Mouse (Mus musculus) liver, embryonic 16.5 days (tissue): ENCODE measurements around the gene Coro1a. TPM values are rescaled to one million over a fixed set of nuclear protein-coding genes. Genes with fewer than 3 reads are reported as not detected.
A peak's percentile ranks its signal among the peaks of the same experiment; 100 is the strongest.

ENCODE experiments used
- ATAC-seq: fragments of 200-750 bp; cut with Nextera tagmentation; 2 replicates; pipeline ENCODE4 v1.8.0; 2017; ENCODE audit warnings: low read depth, mild to moderate bottlenecking, moderate number of reproducible peaks, moderate library complexity
- H3K27ac ChIP-seq: fragments of 300-500 bp; sonication (generic); 2 replicates; pipeline ENCODE4 v1.5.1; 2014; ENCODE audit warnings: mild to moderate bottlenecking, low read length
- H3K27me3 ChIP-seq: fragments of 300-500 bp; sonication (generic); 2 replicates; pipeline ENCODE4 v1.6.1; 2014; ENCODE audit warnings: low read depth, low read length, mixed read lengths; ENCODE audit not compliant: control insufficient read depth, insufficient read depth
- H3K36me3 ChIP-seq: fragments of 300-500 bp; sonication (generic); 2 replicates; pipeline ENCODE4 v1.6.1; 2014; ENCODE audit warnings: mild to moderate bottlenecking; ENCODE audit not compliant: control insufficient read depth, insufficient read depth
- H3K4me1 ChIP-seq: fragments of 300-500 bp; sonication (generic); 2 replicates; pipeline ENCODE4 v1.6.1; 2014; ENCODE audit warnings: low read depth, low read length, mixed read lengths; ENCODE audit not compliant: control insufficient read depth
- H3K4me2 ChIP-seq: fragments of 300-500 bp; sonication (generic); 2 replicates; pipeline ENCODE4 v1.6.1; 2014; ENCODE audit warnings: low read depth, low read length, mixed read lengths
- H3K4me3 ChIP-seq: fragments of 300-500 bp; sonication (generic); 2 replicates; pipeline ENCODE4 v1.5.1; 2014; ENCODE audit warnings: low read depth, mild to moderate bottlenecking, low read length
- H3K9ac ChIP-seq: fragments of 300-500 bp; sonication (generic); 2 replicates; pipeline ENCODE4 v1.6.1; 2014; ENCODE audit warnings: low read depth, low read length
- H3K9me3 ChIP-seq: fragments of 300-500 bp; sonication (generic); replicated peaks from 2 replicates; pipeline ENCODE4 v1.6.1; 2016; ENCODE audit warnings: low read length; ENCODE audit not compliant: control insufficient read depth
- WGBS: fragments of 180-500 bp; shearing (Covaris S2); extraction: QIAGEN DNeasy Blood & Tissue Kit; methylation state at CpG from one replicate; pipeline ENCODE4 v1.1.7; 2014; ENCODE audit not compliant: insufficient replicate concordance; 5-methylcytosine and 5-hydroxymethylcytosine counted together
- polyA plus RNA-seq: library from polyadenylated mRNA; unstranded; fragments of >200 nt; fragmentation: Nextera tagmentation; extraction: Ambion mirVana; gene quantifications from 2 replicates; pipeline ENCODE4 v1.2.1, GENCODE M21; 2015

Coro1a gene
- polyA plus RNA-seq, 1 experiment from 2014 or later: 105 TPM

GRCm38 (mm10) chr7:126667495-126668090, 40.0 kb downstream of the Coro1a start:
- no peak overlapping the region for H3K4me3 ChIP-seq
- ATAC-seq: no peak
- no peaks in the 10 kb centered on the region for H3K9me3 ChIP-seq
- H3K36me3 ChIP-seq: peaks cover 15% of the 10 kb centered on the region
- no peak overlapping the region for H3K27ac ChIP-seq
- no peak overlapping the region for H3K4me2 ChIP-seq
- H3K27me3 ChIP-seq: no peaks in the 10 kb centered on the region
- no peaks in the 10 kb centered on the region for H3K4me1 ChIP-seq
- WGBS: 67% methylated on average over 9 of the region's 9 CpGs
- H3K9ac ChIP-seq: no peak overlapping the region

GRCm38 (mm10) chr7:126665269-126665668, 42.3 kb downstream of the Coro1a start:
- Histone ChIP-seq H3K36me3 (peaks cover 12% of the 10 kb centered on the region), H3K9ac (no peak overlapping the region), H3K27ac (no peak overlapping the region), H3K4me1 (no peaks in the 10 kb centered on the region), H3K27me3 (no peaks in the 10 kb centered on the region), H3K4me3 (no peak overlapping the region), H3K9me3 (no peaks in the 10 kb centered on the region), H3K4me2 (no peak overlapping the region)
- ATAC-seq: no peak
- 80% methylated on average over 3 of the region's 3 CpGs for WGBS

- no peaks in the 10 kb centered on the region for H3K27me3 ChIP-seq
- no peaks in the 10 kb centered on the region for H3K9me3 ChIP-seq
- peaks cover 12% of the 10 kb centered on the region for H3K36me3 ChIP-seq
- H3K9ac ChIP-seq: no peak overlapping the region
- H3K4me3 ChIP-seq: no peak overlapping the region
- no peak for ATAC-seq
- H3K4me1 ChIP-seq: no peaks in the 10 kb centered on the region
- H3K4me2 ChIP-seq: no peak overlapping the region
- 67% methylated on average over 8 of the region's 8 CpGs for WGBS
- H3K27ac ChIP-seq: no peak overlapping the region
These were observed 43.9 kb downstream of the Coro1a start for GRCm38 (mm10) chr7:126663646-126664045.

- Histone ChIP-seq H3K9me3 (no peaks in the 10 kb centered on the region), H3K4me3 (no peak overlapping the region), H3K27me3 (no peaks in the 10 kb centered on the region), H3K36me3 (peaks cover 2% of the 10 kb centered on the region; the same call in 1 of the 2 replicates), H3K4me1 (peaks cover 10% of the 10 kb centered on the region), H3K9ac (no peak overlapping the region), H3K4me2 (no peak overlapping the region), H3K27ac (no peak overlapping the region)
- ATAC-seq: no peak
- WGBS: 74% methylated on average over 3 of the region's 3 CpGs
These were observed 47.8 kb downstream of the Coro1a start for GRCm38 (mm10) chr7:126659771-126660170.

GRCm38 (mm10) chr7:126657522-126657921, 50.1 kb downstream of the Coro1a start:
- H3K4me3 ChIP-seq: no peak overlapping the region
- H3K4me2 ChIP-seq: no peak overlapping the region
- no peak for ATAC-seq
- peaks cover 10% of the 10 kb centered on the region for H3K4me1 ChIP-seq
- WGBS: 82% methylated on average over 1 of the region's 1 CpGs
- H3K9ac ChIP-seq: no peak overlapping the region
- H3K27me3 ChIP-seq: no peaks in the 10 kb centered on the region
- H3K9me3 ChIP-seq: no peaks in the 10 kb centered on the region
- no peak overlapping the region for H3K27ac ChIP-seq
- H3K36me3 ChIP-seq: no peaks in the 10 kb centered on the region

GRCm38 (mm10) chr7:126655695-126656094, 51.9 kb downstream of the Coro1a start:
- Histone ChIP-seq H3K36me3 (no peaks in the 10 kb centered on the region), H3K27me3 (no peaks in the 10 kb centered on the region), H3K4me1 (peaks cover 20% of the 10 kb centered on the region), H3K9ac (no peak overlapping the region), H3K4me3 (no peak overlapping the region), H3K4me2 (no peak overlapping the region), H3K9me3 (no peaks in the 10 kb centered on the region), H3K27ac (peak overlapping the region; percentile 48; the same call in 1 of the 2 replicates)
- 0 out of 2 replicates have a peak, but pooled peaks have one; percentile 19 for ATAC-seq
- WGBS: 46% methylated on average over 3 of the region's 3 CpGs

GRCm38 (mm10) chr7:126653991-126654390, 53.6 kb downstream of the Coro1a start:
- Histone ChIP-seq H3K4me3 (no peak overlapping the region), H3K4me2 (no peak overlapping the region), H3K27me3 (no peaks in the 10 kb centered on the region), H3K36me3 (no peaks in the 10 kb centered on the region), H3K4me1 (peaks cover 30% of the 10 kb centered on the region), H3K9ac (no peak overlapping the region), H3K27ac (no peak overlapping the region), H3K9me3 (no peaks in the 10 kb centered on the region)
- WGBS: 57% methylated on average over 2 of the region's 2 CpGs
- no peak for ATAC-seq

- Histone ChIP-seq H3K4me2 (peak overlapping the region; percentile 90), H3K4me1 (peaks cover 29% of the 10 kb centered on the region)
- peak; percentile 15 for ATAC-seq
These were observed 56.7 kb downstream of the Coro1a start for GRCm38 (mm10) chr7:126650852-126651251.

More at GRCm38 (mm10) chr7:126650852-126651251, 56.7 kb downstream of the Coro1a start:
- H3K9me3 ChIP-seq: no peaks in the 10 kb centered on the region
- H3K9ac ChIP-seq: no peak overlapping the region
- H3K27ac ChIP-seq: peak overlapping the region; percentile 12; the same call in 1 of the 2 replicates
- H3K36me3 ChIP-seq: no peaks in the 10 kb centered on the region
- no peak overlapping the region for H3K4me3 ChIP-seq
- 13% methylated on average over 2 of the region's 2 CpGs for WGBS
- no peaks in the 10 kb centered on the region for H3K27me3 ChIP-seq
